Mouse (Mus musculus): ENCODE measurements around the gene Acin1.

The Acin1 gene

DNA sequence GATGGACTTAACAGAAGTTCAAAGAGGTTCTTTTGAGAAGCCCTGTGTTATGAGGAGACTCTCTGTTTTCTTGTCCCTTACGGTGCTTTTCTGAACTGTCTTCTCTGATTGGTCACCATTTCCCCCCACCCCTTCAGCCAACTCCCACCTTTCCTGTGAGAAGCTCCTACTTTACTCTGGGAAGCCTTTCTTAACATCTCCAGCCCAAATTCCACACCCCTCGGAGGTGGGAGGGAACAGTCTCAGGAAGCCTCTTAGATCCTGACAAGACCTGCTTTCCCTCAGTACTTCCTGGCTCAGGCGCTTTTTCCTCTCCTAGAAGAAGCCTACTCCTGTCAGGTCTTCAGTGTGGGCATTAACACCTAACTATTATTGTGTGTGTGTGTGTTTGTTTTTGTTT, 12.9 kb upstream of the Acin1 start:
- DNase-seq (ENCODE audit: extremely low spot score, low read depth, low spot score): no peak

DNA sequence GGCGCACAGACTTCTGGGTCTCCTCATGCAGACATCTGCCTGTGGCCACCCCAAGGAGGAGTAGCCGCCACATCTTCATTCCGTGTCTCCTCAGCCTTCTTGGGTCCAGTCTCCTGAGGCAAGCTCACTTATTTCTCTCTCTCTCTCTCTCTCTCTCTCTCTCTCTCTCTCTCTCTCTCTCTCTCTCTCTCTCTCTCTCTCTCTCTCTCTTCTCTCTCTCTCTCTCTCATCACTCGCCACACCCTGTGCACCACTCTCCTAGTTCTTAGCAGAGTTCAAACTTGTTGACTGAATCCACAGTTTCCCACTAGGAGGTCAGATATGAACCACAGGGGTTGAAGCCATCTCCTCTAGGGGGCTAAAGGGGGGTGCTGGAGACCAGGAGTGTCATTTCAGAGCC, 12.0 kb upstream of the Acin1 start, which contains the start of gene Gm29776:
Gm29776 (minus strand) TSS at position 101 of the 400 bp plus-strand sequence.
- DNase-seq (ENCODE audit: extremely low spot score, low read depth, low spot score): no peak

DNA sequence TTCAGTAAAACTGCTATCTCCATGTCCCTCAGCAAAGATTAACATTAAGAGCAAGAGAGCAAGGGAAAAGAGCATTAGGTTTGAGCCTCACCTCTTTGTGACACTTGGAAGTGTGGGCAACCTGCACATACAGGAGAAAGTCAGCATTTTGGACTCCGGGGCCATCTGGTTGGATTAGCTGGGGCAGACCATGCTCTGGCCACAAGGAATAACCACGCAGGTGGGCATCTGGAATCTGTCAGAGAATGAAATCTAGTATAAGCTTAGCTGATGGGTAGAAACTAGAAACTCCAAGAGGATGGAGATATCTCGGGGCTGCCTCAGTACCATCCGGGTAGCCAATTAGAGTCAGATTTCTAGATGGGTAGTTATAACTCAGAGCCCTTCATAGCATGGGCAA, 10.0 kb upstream of the Acin1 start:
- DNase-seq (ENCODE audit: extremely low spot score, low read depth, low spot score): no peak

DNA sequence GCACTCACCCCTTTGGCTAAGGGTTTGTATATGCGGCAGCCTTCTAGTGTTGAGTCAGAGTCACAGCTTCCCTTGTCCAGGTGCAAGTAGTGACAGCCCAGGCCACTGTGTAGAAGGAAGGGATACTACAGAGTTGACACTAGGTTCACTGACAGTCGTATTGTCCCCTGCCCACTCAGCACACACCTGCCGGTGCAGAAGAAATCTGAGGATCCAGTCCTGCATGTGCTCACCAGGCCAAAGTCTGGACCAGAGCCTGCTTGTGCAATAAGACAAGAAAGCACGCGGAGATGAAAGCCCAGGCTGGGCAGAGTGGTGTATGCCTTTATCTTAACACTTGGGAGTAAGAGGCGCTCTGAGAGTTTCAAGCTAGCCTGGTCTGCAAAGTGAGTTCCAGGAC, 8.3 kb upstream of the Acin1 start:
- no peak for DNase-seq (ENCODE audit: extremely low spot score, low read depth, low spot score)

DNA sequence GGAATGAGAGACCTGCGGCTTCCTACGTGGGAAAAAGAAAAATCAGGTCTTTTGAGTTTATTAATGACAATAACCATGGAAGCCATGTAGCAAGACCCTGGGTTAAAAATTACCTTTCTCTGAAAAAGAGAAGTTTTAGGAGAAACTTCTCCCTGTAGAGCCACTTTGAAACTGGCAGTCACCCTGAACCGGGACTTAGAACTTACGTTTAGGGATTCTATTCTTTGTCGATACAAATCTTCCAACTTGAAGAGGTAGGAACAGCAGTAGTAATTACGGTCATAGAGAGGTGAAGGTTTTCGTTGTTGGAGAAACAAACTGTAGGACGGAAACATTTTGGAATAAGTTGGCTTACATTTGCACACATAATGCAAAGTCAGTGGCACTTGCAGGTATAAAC, 520 bp upstream of the Acin1 start:
- DNase-seq (ENCODE audit: extremely low spot score, low read depth, low spot score): no peak

DNA sequence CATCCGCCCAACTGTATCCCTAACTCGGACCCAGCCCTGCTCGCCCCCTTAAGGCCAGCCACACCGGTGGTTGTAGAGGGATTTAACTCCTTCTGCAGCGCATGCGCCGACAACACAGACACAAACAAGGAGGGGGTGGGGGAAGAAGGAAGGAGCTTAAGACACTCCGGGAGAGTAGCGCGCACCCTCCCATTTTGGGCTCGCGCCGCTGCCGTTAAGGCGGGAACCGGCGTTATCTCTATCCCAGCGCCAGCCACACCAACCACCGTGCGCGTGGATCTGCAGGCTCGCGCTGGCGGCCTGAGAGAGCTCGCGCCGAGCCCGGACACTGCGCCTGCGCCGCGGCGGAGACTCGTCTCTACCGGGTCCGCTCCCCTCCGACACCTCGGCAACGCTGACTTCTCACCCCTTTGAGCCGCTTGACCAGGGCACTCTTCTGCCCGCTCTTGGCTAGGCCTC, 639 bp downstream of the Acin1 start, which contains the start of gene 1700123O20Rik:
1700123O20Rik (plus strand) TSS at position 154 of the 459 bp plus-strand sequence.
- peak; percentile 58 for DNase-seq (ENCODE audit: extremely low spot score, low read depth, low spot score)

DNA sequence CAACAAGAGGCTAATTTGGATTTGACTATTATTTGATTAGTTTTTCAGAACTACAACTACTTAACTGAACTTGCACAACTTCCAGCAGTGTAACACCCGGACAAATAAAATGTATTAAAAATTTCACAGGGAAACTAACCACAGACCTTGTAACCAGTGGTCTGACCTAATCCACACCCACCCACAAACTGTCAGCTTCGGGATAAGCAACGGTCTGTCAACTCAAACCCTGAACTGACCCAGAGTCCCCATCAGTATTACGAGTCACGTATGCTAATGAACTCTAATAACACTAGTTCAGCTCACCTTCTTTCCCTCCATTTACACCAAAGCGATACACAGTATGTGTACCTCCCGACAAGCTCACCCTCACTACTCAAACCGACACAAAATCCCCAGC, 1.3 kb downstream of the Acin1 start:
- DNase-seq (ENCODE audit: extremely low spot score, low read depth, low spot score): no peak

DNA sequence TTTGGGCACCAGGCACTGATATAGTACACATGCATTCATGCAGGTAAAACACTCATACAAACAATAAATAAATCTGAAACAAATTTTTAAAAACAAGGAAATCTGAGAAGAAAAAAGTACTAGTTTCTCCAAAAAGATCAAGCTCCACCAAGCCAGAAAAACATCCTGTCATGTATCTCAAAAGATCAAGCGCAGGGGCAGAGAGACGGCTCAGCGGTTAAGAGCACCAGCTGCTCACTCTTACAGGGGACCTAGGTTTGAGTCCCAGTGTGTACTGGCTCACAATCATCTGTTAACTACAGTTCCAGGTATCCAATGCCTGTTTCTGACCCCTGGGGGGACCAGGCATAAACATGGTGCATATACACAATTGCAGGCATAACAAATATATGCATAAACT, 4.3 kb downstream of the Acin1 start:
- DNase-seq (ENCODE audit: extremely low spot score, low read depth, low spot score): no peak

DNA sequence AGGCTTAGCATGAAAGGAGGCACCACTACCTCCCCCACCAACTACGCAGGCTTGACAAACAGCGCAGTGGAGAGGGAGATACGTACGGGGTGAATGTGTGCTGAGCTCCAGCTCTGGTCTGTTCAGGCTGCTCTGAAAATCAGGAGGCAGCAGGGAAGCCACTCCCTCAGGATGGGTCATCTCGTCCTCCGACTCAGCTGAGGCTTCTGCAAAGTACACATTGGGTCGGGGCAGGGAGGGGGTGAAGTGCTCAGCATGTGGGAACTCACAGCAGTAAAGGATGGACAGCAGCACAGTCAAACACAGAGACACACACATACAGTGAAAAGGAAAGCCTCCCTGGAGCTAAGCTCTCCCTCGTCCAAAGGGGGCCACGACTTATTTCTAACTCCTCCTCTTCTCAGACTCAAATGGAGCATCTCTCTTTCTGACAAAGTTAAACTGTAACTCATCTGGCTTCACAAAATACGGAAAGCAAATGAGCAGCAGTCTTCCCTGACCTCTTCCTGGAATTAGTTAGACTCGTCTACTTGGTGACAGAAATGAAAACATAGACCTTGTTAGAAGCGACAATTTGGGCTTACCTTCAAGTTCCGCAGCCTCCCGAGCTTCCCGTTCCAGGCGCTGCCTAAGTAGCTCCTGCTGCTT, 8.0 kb downstream of the Acin1 start:
- no peak for DNase-seq (ENCODE audit: extremely low spot score, low read depth, low spot score)

DNA sequence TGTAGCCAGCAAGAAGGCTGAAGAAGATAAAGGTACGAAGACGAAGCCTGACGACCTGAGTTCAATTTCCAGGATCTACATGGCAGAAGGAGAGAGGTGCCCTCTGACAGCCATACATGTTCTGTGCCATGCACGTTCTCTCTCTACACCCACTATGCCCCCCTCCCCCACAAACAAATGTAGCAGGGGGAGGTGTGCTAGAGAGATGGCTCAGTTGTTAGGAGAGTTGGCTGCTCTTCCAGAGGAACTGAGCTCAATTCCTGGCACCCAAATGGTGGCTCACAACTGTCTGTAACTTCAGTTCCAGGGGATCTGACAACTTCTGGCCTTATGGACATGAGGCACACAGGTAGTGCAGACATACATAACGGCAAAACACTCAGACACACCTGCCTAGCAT, 10.4 kb downstream of the Acin1 start:
- no peak for DNase-seq (ENCODE audit: extremely low spot score, low read depth, low spot score)

DNA sequence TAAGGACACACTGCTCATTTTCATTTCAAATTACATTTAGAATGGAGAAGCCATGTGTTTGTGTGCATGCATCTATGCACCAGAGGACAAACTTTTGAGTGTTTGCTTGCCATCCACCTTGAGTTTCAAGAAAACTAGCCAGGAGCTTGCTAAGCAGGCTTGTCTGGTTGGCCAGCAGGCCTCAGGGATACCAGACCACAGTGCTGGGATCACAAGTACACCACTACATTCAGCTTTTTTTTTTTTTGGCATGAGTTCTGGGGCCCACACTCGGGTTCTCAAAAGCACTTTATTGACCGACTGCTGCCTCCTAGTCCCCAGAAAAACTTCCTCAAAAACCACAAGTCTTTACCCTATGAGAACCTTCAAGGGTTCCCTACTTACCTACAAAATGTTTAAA, 12.4 kb downstream of the Acin1 start:
- no peak for DNase-seq (ENCODE audit: extremely low spot score, low read depth, low spot score)

DNA sequence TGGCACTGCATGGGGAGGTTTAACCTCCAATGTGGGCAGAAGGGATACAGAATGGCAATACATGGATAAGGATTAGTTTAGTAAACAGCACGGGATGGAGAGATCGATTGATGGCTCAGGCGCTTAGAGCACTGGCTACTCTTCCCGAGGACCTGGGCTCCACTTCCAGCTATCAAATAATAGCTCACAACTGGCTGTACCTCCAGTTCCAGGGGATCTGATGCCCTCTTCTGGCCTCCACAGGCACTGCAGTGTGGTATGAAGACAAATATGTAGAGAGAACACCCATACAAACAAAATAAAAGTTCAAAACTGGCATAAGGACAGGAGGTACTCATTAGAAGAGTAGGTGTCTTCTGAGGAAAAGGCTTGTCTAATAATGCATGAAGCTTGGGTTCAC, 17.4 kb downstream of the Acin1 start:
- no peak for DNase-seq (ENCODE audit: extremely low spot score, low read depth, low spot score)

DNA sequence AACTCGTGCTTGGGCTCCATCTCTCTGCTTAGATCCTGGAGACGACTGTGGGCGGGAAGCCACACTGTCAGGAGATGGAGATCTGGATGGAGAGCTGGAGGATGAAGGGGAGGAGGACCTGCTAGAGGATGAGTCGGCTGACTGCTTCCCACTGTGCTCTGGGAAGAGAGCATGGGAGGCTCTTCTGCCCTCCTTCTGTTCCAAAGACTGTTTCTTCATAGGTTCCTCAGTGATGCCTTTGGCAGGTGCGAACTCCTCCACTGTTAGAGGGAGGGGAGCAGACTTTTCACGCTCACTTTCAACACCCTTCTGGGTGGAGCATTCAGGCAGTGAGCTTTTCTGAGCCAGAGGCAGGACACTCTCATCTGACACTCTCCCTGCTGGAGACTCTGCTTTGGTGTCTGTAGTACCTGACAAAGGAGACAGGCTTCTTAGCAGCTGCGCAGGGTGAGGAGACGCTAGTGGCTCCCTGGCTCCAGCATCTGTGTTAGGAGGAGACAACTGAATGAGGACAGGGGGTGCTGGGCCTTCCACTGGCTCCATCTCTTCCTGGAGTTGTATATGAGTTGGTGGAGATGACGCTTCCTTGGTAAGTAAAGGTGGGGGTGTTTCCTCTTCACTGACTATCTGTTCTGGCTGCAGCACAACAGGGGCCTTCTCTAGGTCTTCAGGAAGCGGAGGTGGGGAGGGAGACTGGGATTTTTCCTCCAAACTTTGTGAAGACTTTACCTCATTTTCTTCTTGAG, 22.1 kb downstream of the Acin1 start:
- DNase-seq (ENCODE audit: extremely low spot score, low read depth, low spot score): no peak

DNA sequence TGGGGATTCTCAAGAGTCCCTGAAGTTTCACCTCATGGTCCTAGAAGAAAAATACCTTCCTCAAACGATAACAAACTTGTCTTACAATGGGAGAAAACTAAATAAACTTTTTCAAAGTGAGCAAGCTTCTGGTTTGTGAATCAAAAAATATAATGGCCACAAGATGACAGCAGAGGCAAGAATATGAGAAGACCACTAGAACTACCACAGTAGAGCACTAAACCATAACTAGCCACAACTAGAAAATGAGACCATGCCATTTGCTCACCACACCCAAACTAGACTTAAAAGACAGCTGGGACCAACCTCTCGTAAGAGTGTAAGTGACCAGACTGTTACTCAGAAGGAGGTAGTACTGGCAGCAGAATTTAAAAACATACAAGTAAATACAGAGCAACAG, 26.7 kb downstream of the Acin1 start:
- DNase-seq (ENCODE audit: extremely low spot score, low read depth, low spot score): no peak

DNA sequence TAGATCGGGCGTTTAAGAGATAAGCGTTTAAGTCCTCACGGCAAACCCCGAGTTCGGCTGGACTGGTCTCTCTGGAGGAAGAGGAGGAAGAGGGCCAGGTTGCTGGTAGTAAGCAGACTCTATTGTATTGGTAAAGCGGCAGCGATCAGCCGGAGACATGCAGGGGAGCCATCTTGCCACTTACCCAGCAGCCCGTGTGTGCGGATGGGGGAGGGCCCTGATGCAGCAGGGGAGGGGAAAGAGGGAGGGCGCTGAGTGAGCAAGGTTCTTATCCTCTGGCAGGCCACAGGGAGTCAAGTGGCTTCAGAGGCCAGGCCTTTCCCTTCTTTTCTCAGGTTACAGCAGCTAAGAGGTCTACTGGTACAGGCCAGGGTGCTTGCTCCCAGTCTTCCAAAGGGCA, 33.2 kb downstream of the Acin1 start:
- DNase-seq (ENCODE audit: extremely low spot score, low read depth, low spot score): peak; percentile 68

DNA sequence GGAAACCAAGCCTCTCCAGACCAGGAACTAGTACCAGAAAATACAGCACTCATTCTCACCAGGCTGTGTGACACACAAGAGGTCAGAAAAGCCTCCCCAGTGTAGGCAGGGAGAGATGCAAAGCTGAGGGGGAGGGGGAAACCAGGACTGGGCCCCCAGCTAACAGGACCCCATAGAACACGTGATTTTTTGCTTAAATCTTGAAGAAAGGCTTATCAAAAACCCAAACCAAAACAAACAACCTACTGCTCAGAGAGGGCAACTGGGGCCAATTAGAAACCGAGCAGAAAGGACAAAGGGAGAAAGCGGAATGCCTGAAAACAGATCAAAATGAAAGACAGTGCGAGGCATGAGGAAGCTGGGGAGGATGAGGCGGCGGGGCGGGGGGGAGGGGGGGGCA, 33.9 kb downstream of the Acin1 start:
- DNase-seq (ENCODE audit: extremely low spot score, low read depth, low spot score): no peak

DNA sequence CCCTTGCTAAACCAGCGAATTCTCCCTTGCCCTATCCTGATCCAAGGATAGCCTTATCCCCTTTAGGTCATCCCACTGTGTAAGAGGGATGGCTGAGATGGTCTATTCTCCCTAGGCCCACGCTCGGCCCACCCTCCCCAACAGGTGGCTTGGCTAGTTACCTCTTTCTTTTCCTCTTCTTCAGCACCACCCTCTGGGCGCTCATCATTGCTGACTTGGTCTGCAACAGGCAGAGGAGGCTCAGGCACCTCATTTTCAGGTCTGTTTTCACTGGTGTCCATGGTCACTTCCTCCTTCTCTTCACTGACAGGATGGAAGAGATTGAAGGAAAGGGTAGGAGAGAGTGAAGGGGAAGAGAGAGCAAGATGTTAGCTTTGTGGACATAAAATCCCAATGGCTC, 35.2 kb downstream of the Acin1 start:
- no peak for DNase-seq (ENCODE audit: extremely low spot score, low read depth, low spot score)

DNA sequence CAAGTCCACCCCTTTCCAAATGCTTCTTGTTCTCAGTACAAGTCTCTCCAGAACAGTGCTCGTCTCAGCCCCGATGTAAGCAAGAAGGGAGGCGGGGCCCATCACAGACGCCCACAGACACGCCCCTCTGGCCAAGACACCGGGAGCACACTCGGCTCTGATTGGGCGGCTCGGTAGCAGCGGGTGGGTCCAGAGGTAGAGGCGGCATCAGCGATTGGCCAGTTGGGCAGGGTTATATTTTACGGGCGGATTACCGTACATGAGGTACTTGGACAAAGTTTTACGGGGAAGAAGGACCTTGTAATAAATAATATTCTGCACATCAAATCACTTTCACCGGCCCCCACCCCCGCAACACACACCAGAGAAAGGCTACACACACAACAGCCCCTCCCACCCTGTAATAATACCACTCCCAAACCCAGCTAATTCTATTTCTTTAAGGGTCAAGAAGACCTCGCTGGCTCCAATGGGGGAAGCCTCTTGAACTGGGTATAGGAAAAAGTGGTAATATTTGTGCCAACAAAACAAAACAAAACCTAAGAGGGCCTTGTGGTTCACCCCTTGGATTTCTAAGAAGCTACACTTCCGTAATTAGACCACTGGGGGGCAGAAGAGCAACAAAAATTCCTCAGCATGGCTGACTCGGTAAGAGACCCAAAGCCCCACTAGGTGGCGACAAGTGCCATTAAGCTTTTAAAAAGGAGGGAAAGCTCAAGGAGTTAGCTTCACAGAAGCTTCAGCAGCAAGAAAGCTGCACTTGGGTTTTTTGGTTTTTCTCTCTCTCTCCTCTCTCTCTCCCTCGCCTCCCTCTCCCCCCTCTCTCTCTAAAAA, 35.9 kb downstream of the Acin1 start:
- DNase-seq (ENCODE audit: extremely low spot score, low read depth, low spot score): peak; percentile 96

DNA sequence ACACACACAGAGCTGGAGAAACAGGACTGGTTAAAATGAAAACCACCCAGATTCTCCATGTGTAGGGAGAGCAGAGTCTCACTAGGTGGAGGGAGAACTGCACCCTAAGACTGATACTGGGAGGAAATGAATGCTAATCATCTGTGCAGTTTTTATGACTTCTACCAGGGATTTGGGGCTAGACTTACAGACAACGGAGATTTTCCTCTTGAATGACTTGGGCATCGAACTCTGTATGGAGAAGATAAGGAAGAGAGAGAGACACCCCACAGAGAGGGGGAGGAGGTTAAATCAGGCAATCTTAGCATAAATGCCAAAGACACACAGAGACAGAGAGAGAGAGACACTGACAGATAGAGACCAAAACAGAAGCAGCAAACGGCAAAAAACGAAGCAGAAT, 38.8 kb downstream of the Acin1 start:
- DNase-seq (ENCODE audit: extremely low spot score, low read depth, low spot score): no peak

DNA sequence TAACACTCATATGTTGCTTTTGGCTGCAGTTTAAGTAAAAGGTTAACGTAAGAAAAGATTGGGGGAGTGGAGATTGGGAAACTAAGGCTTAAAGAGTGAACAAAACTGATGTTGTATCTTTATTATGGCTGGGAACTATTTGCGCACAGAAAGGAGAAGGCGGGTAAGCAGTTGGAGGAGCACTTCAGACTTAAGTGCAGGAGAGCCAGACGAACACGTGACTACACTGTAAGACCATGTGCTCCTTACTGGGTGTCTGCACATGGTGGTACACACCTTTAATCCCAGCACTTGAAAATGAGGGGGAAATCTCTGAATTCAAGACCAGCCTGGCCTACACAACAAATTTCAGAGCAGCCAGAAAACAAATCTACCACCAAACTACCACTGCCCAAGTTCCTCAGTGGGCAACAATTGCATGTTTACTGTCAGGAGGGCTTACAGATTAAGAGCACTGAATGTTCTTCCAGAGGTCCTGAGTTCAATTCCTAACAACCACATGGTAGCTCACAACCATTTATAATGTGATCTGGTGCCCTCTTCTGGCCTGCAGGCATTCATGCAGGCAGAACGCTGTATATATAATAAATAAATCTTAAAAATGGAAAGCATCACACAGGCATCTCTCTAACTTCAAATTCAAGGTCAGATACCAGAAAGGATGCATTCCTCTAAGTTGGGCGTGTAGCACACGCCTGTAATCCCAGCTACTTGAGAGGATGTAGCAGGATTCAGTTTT, 39.7 kb downstream of the Acin1 start:
- no peak for DNase-seq (ENCODE audit: extremely low spot score, low read depth, low spot score)

DNA sequence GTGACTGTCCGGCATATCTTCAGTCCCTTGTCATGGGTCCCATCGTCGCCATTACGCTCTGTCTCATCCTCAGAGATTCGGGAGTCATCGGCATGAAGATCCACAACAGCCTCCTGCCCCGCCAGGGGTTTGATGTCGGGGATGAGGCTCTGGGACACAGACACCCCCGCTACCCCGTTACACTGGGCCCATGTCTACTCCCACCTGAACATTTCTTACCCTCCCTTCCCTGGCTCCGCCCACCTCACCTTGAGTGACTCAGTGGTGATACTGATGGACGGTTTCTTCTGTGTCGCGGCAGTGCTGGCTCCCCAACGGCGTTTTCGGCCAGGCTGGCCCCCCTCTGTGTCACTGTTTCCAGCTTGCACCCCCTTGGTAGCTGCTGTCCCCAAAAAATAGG, 40.3 kb downstream of the Acin1 start:
- DNase-seq (ENCODE audit: extremely low spot score, low read depth, low spot score): no peak

All from hindlimb bud, embryonic 11.5 days (tissue).